Mouse (Mus musculus) effector memory CD4-positive, alpha-beta T cell, adult 5 months (primary cell): ENCODE measurements around the gene Akap9. TPM values are rescaled to one million over a fixed set of nuclear protein-coding genes. Genes with fewer than 3 reads are reported as not detected.

Experiments used
- polyA plus RNA-seq: library from polyadenylated mRNA; unstranded; fragments of 100-300 nt; shearing (Covaris generic); gene quantifications from one replicate; pipeline ENCODE4 v1.2.1, GENCODE M21; 2017

Gene Akap9
- 118 TPM for polyA plus RNA-seq

DNA sequence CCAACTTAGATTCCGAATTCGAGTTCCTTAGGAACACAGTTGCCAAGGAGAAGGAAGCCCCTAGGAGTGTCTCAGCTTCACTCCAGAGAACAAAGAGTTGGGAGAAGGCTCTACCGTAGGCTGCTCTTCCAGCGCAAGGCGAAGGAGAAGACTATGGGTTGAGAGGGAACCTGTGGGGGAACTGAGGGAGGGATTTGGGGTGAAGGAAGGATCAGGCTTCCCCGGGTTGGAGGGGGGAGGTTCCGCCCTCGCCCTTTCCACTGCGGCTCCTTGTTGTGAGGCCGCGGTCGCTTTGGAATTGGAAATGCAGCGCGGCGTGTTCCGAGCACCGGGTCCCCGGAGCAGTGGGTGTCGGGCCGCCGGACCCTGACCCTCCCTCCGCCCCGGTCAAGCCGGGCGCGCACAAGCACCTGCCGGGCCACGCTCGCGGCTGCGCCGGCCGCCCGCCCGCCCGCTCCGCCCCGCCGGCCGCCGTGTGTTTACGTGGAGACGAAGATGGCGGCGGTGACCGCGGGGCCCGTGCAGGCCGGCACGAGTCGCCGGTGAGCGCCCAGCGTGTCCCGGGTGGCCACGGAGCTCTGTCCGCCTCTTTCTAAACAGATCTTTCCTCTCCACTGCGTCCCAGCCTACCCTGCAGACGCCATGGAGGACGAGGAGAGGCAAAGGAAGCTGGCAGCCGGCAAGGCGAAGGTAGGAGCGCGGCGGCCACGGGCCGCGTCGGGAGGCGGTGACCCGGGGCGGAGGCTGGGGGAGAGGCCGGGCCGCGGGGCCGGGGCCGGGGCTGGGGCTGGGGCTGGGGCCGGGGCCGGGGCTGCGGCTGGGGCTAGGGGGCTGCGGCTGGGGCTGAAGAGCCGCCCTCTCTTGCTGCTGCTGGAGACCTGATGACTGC, at the start of gene Akap9:
TSS of gene Akap9 (plus strand) at position 254 of the 889 bp plus-strand sequence.

DNA sequence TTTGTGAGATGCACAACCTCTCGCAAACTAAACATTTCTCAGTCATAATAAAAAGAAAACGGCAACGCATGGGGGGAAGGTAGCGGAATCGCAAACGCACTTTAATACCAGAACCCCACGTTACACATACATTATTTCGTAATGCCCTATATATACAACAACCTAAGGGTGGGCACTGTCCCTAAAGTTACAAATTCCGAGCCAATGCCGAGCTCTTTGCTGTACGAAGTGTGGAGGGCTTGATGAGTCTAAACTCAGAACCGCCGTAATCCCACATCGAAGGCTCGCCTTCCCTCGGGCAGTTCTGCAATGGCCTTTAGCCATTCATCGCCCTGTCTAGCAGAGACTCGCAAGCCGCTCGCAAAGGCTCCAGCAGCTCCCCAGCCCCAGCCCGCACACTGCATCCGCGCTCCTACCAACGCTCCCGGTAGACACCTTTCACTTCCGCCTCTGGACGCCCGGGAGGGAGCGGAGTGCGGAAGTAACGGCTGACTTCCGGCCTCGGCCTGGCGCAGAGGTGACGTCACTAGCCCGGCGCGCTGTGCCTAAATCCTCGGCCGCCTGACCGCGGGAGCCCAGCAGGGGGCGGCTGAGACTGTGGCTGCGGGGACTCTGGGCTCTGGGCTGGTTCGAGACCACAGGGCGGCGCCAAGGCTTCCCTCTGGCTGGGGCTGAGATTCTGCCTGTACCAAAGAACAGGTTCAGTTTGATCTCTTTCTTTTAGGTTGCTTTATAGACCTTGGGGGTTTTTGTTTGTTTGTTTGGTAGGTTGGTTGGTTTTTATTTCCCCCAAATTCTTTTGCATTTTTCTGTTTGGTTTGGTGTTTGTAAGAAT, 34.2 kb upstream of the Akap9 start, which contains the start of gene Mterf1a:
TSS of gene Mterf1a (minus strand) at position 475 of the 835 bp plus-strand sequence.

GRCm38 (mm10) chr5:4104341-4105040, 176.6 kb downstream of the Akap9 start, which contains the start of gene Cyp51:
Gene Cyp51 (minus strand): TSS chr5:4104746.

Other genes starting within 250 kb of the Akap9 start
- 59.9 TPM for gene Ankib1, start 125.1 kb upstream of the Akap9 start, polyA plus RNA-seq
- 70.5 TPM for gene Krit1, start 124.9 kb upstream of the Akap9 start, polyA plus RNA-seq
- not detected for gene Lrrd1, start 82.9 kb upstream of the Akap9 start, polyA plus RNA-seq
- 5.6 TPM for gene Mterf1a, start 34.1 kb upstream of the Akap9 start, polyA plus RNA-seq
- 143 TPM for gene Cyp51, start 176.7 kb downstream of the Akap9 start, polyA plus RNA-seq